Mouse (Mus musculus) neutrophil, adult 5-6 weeks (primary cell): ENCODE measurements around the gene Flt3. TPM values are rescaled to one million over a fixed set of nuclear protein-coding genes. Genes with fewer than 3 reads are reported as not detected.
A peak's percentile ranks its signal among the peaks of the same experiment; 100 is the strongest.

Experiments
- ATAC-seq: fragments of 151-379, 151-347 bp; 2 replicates; pipeline ENCODE4 v1.8.0; 2017; ENCODE audit warnings: mild to moderate bottlenecking, moderate TSS enrichment; ENCODE audit not compliant: insufficient number of reproducible peaks, poor library complexity, low FRiP score, severe bottlenecking; ENCODE audit errors: extremely low read depth
- total RNA-seq: library from RNA; stranded (forward); fragments of 200-1000 nt; gene quantifications from 2 replicates; pipeline ENCODE4 v1.2.3, GENCODE M21; 2017

Flt3 gene
- total RNA-seq, 1 experiment from 2014 or later, result 2.1 TPM

- peak; percentile 90 for ATAC-seq
Measured at GRCm38 (mm10) chr5:147418394-147419121, 18.3 kb upstream of the Flt3 start.

GRCm38 (mm10) chr5:147417986-147418385 is 17.7 kb upstream of the Flt3 start:
- ATAC-seq, result no peak

GRCm38 (mm10) chr5:147410585-147410984 is 10.3 kb upstream of the Flt3 start:
- 0 out of 2 replicates have a peak, but pooled peaks have one; percentile 13 for ATAC-seq

- no peak for ATAC-seq
Measured at GRCm38 (mm10) chr5:147408731-147409130, 8.4 kb upstream of the Flt3 start.

- no peak for ATAC-seq
Measured at GRCm38 (mm10) chr5:147406135-147406534, 5.8 kb upstream of the Flt3 start.

GRCm38 (mm10) chr5:147402505-147402904 is 2.2 kb upstream of the Flt3 start:
- no peak for ATAC-seq

GRCm38 (mm10) chr5:147401024-147401423 is 735 bp upstream of the Flt3 start:
- no peak for ATAC-seq

GRCm38 (mm10) chr5:147400505-147400979 is 253 bp upstream of the Flt3 start:
- ATAC-seq, result no peak

GRCm38 (mm10) chr5:147395050-147395449 is 5.2 kb downstream of the Flt3 start:
- ATAC-seq, result no peak

- peak; percentile 49; the same call in 1 of the 2 replicates for ATAC-seq
Measured at GRCm38 (mm10) chr5:147392667-147393213, 7.5 kb downstream of the Flt3 start.

GRCm38 (mm10) chr5:147390772-147391171 is 9.5 kb downstream of the Flt3 start:
- ATAC-seq, result no peak

- ATAC-seq, result no peak
Measured at GRCm38 (mm10) chr5:147389052-147389451, 11.2 kb downstream of the Flt3 start.

- ATAC-seq, result no peak
Measured at GRCm38 (mm10) chr5:147388376-147389008, 11.8 kb downstream of the Flt3 start.

- no peak for ATAC-seq
Measured at GRCm38 (mm10) chr5:147386865-147387264, 13.4 kb downstream of the Flt3 start.

- ATAC-seq, result no peak
Measured at GRCm38 (mm10) chr5:147381396-147381795, 18.9 kb downstream of the Flt3 start.

GRCm38 (mm10) chr5:147379481-147379880 is 20.8 kb downstream of the Flt3 start:
- ATAC-seq, result no peak

- ATAC-seq, result no peak
Measured at GRCm38 (mm10) chr5:147370276-147370675, 30.0 kb downstream of the Flt3 start.

- no peak for ATAC-seq
Measured at GRCm38 (mm10) chr5:147368221-147368620, 32.1 kb downstream of the Flt3 start.

GRCm38 (mm10) chr5:147365995-147366765 is 34.1 kb downstream of the Flt3 start:
- ATAC-seq, result peak; percentile 23; the same call in 1 of the 2 replicates
